Mouse (Mus musculus): ENCODE data around the gene Gm8104.
"Not testable (repeated sequence)": the region's sequence is repeated elsewhere in the genome, so short reads cannot be mapped to it uniquely, and the experiment has no call there.

- not testable (repeated sequence) for TF ChIP-seq CEBPB (IDR thresholded peaks at IDR 0.05; ENCODE audit: low read depth); USF1 (IDR thresholded peaks at IDR 0.05; ENCODE audit: low read depth); MYOD1 (IDR thresholded peaks at IDR 0.05; ENCODE audit: control insufficient read depth, insufficient read length, low read depth); CTCF (IDR thresholded peaks at IDR 0.05; ENCODE audit: control insufficient read depth, insufficient read depth, insufficient read length)
Measured at GRCm38 (mm10) chr14:43076543-43076942, 23.9 kb upstream of the Gm8104 start, which contains the start of gene Gm8094.

Measured in C2C12 (cell line).